Mouse (Mus musculus) megakaryocyte, embryonic 14.5 days (primary cell): Measurements from ENCODE around the gene Usp26.

Source experiments
- FLI1 ChIP-seq: IDR thresholded peaks from 2 replicates; pipeline ENCODE4 v1.6.1; 2012; ENCODE audit warnings: low read length, inconsistent platforms, mixed read lengths
- GATA1 ChIP-seq: IDR thresholded peaks from 3 replicates; pipeline ENCODE4 v1.6.1; 2012; ENCODE audit warnings: mixed read lengths, low read length, inconsistent platforms, borderline replicate concordance

- TF ChIP-seq GATA1 (no peak), FLI1 (no peak)
These were observed at the start of gene Usp26 for GRCm38 (mm10) chrX:51801133-51801532.
